Mouse (Mus musculus) E14TG2a.4 (cell line): ENCODE results near the gene Luc7l2.
A peak's percentile ranks its signal among the peaks of the same experiment; 100 is the strongest.
"Not testable (repeated sequence)": the region's sequence is repeated elsewhere in the genome, so short reads cannot be mapped to it uniquely, and the experiment has no call there.

Experiments
- H3K27me3 ChIP-seq: 2 replicates; pipeline ENCODE4 v1.6.1; 2014; ENCODE audit warnings: low read length, control low read depth; ENCODE audit not compliant: insufficient read depth
- H3K36me3 ChIP-seq: 2 replicates; pipeline ENCODE4 v1.6.1; 2014; ENCODE audit warnings: low read length, control low read depth; ENCODE audit not compliant: insufficient read depth
- H3K4me1 ChIP-seq: replicated peaks from 2 replicates; pipeline ENCODE4 v1.6.1; 2014; ENCODE audit warnings: low read depth, low read length, control low read depth
- H3K4me3 ChIP-seq: replicated peaks from 2 replicates; pipeline ENCODE4 v1.5.1; 2014; ENCODE audit warnings: mild to moderate bottlenecking, low read length
- H3K9me3 ChIP-seq: 2 replicates; pipeline ENCODE4 v1.6.1; 2014; ENCODE audit warnings: low read length, control low read depth
- CTCF ChIP-seq: conservative IDR thresholded peaks from 2 replicates; pipeline ENCODE4 v1.5.1; 2014; ENCODE audit warnings: low read length
- NANOG ChIP-seq: IDR thresholded peaks from 2 replicates; pipeline ENCODE4 v1.6.1; 2014; ENCODE audit warnings: borderline replicate concordance, low read length, mixed read lengths
- POU5F1 ChIP-seq: IDR thresholded peaks from 2 replicates; pipeline ENCODE4 v1.6.1; 2014; ENCODE audit warnings: low read length, borderline replicate concordance

Luc7l2 gene

DNA sequence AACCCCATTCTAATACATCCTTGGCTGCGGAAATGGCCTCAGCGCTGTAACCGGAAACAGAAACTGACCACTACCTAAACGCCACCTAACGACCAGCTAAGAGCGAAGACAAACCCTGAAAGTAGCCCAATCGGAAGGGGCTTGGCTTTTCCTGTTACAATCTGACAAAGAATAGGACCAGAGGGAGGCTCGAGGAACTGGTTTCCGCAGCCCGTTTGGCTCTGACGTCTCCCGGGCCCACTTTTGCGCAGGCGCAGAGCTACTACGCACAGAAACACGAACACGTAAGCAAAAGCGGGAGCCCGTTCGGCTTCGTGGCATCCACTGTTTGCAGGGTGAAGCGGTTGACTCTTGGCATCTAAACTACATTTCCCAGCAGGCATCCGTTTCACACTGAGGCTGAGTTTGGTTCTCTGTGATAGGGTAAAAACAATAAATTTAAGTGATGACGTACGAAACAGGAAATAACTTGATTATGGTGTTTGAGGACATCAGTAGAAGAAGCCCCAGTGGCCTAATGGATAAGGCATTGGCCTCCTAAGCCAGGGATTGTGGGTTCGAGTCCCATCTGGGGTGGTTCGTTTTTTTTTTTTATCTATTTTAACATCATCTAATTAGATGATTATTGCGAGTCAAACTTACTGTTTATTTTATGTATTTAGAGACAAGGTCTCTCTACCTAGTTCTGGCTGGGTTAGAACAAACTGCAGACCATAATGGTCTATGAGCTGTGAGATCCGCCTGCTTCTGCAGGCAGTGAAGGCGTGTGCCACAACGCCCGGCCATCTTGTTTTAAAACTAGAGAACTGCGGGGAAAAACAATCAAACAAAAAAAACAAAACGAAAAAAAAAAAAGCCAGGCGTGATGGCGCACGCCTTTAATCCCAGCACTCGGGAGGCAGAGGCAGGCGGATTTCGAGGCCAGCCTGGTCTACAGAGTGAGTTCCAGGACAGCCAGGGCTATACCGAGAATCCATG lies 17.4 kb upstream of the Luc7l2 start, which contains the start of gene Fmc1:
TSS of gene Fmc1 (plus strand) at position 75 of the 978 bp plus-strand sequence.
- peaks cover 2% of the 10 kb centered on the region; the same call in 1 of the 2 replicates for H3K36me3 ChIP-seq

DNA sequence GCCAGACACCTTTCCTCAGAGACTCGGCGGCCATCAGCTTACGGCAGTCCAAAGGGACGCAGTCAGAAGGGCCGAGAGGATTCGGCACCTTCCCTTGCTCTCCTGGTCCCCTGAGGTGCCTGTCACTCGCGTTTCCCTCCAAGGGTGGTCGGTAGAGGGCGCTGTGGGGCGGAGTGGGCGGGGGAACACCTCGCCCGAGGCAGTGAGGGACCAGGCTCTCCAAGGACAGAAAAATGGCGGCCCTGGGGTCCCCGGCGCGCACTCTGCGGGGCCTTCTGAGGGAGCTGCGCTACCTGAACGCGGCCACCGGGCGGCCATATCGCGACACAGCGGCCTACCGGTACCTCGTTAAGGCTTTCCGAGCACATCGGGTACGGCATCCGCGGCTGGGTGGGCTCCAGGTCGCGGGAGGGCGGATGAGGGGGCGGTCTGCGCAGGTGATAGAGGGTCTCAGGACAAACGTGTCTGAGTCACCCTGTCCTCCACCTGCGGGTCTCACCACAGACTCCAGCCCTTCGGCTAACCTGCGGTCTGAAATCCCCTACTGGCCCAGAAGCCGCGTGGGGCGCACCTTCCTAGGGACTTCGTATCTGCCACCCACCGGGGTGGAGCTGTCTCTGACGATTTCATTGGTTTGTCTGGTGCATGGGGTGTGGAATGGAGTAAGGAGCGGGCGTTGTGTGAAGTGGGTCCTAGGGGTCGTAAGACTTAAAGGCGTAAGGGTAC lies 16.3 kb upstream of the Luc7l2 start:
- TF ChIP-seq NANOG = no peak
- TF ChIP-seq CTCF = peak; percentile 72
- no peak for TF ChIP-seq POU5F1
- Histone ChIP-seq H3K36me3 (peaks cover 12% of the 10 kb centered on the region), H3K9me3 (no peaks in the 10 kb centered on the region), H3K27me3 (no peaks in the 10 kb centered on the region), H3K4me3 (peak overlapping the region; percentile 95), H3K4me1 (peaks cover 20% of the 10 kb centered on the region)

More for the DNA sequence above, 17.4 kb upstream of the Luc7l2 start, which contains the start of gene Fmc1:
- Histone ChIP-seq H3K4me3 (peak within 1 kb of the TSS; percentile 95), H3K4me1 (peaks cover 20% of the 10 kb centered on the region), H3K9me3 (no peaks in the 10 kb centered on the region), H3K27me3 (no peaks in the 10 kb centered on the region)
- TF ChIP-seq POU5F1 (no peak), NANOG (no peak), CTCF (no peak)

DNA sequence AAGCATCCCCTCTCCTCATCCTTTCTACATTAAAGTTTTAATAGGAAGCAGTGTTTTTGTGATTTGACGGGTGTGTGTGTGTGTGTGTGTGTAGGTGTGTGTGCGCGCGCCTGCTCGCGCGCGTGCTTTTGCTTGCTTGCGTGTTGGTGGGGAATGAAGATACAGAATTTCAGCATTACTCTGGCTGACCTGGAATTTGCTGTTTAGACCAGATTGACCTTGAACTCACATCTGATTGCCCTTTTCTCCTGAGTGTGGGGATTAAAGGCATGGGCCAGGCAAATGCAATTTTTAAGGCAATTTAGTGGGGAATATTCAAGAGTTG lies 15.8 kb upstream of the Luc7l2 start:
- H3K27me3 ChIP-seq = no peaks in the 10 kb centered on the region
- peaks cover 20% of the 10 kb centered on the region for H3K4me1 ChIP-seq
- TF ChIP-seq POU5F1 = no peak
- no peak for TF ChIP-seq NANOG
- peaks cover 15% of the 10 kb centered on the region for H3K36me3 ChIP-seq
- peak overlapping the region; percentile 95 for H3K4me3 ChIP-seq
- no peaks in the 10 kb centered on the region for H3K9me3 ChIP-seq

DNA sequence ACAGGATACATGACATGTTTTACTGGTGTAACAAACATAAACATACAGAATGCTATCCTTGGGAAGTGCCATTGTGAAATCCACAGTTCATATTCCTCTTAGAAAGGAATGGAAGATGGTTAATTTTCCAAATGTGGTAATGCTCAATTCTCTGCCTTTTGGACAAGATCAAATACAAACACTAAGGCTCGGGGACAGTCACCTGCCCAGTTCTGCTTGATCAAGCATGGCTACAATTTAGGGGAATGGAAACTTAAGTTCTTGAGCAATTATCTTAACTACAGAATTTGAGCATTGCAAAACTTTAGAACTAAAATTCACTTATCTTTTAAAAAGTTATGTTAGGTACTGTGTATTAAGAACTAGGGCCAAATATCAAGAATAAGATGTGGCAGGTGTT lies 15.3 kb upstream of the Luc7l2 start:
- Histone ChIP-seq H3K9me3 (no peaks in the 10 kb centered on the region), H3K27me3 (no peaks in the 10 kb centered on the region), H3K4me1 (peaks cover 20% of the 10 kb centered on the region), H3K36me3 (peaks cover 15% of the 10 kb centered on the region), H3K4me3 (peak overlapping the region; percentile 95)
- no peak for TF ChIP-seq POU5F1
- TF ChIP-seq CTCF = no peak
- TF ChIP-seq NANOG = no peak

DNA sequence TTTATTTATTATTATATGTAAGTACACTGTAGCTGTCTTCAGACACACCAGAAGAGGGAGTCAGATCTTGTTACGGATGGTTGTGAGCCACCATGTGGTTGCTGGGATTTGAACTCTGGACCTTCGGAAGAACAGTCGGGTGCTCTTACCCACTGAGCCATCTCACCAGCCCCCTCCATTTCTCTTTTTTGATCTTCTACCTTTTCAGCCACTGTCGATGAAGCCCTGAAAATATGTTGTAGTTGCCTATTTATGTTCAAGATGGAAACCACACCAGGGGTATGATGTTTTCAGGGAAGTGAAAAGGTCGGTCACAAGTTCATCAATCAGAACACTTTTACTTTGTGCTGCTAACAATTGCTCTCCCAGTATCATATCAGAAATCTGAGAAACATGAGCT lies 7.0 kb upstream of the Luc7l2 start:
- H3K27me3 ChIP-seq, H3K4me3 ChIP-seq, H3K9me3 ChIP-seq, H3K4me1 ChIP-seq, H3K36me3 ChIP-seq: not testable (repeated sequence)

DNA sequence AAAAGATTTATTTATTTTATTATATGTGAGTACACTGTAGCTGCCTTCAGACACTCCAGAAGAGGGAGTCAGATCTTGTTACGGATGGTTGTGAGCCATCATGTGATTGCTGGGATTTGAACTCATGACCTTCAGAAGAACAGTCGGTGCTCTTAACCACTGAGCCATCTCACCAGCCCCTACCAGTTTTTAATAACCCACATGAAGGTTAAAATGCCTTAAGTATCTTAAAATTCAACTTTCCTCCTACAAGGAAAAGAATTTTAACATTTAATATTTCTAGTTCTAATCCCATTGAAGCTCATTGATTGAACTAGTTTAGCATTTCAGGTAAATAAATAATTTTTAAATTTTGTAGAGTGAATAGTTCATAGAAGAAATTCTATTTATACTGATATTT lies 4.1 kb upstream of the Luc7l2 start:
- H3K36me3 ChIP-seq, H3K4me3 ChIP-seq, H3K9me3 ChIP-seq, H3K27me3 ChIP-seq: not testable (repeated sequence)
- H3K4me1 ChIP-seq = peaks cover 16% of the 10 kb centered on the region

DNA sequence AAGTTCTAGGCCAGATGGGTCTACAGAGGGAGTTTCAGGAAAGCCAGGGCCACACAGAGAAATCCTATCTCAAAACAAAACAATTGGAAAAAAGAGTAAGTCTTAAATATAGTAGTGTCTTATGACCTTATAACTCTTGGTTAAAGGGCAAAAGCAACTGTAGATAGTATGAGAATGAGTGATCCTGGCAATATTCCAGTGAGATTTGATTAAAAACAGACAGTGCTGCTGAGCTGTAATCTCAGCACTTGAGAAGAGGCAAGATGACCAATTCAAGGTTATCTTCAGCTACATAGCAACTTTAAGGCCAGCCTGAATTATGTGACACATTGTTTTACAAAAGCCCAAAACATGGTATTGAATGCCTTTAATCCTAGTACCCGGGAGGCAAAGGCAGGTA lies 3.4 kb upstream of the Luc7l2 start:
- no peak for TF ChIP-seq NANOG
- TF ChIP-seq CTCF = no peak
- TF ChIP-seq POU5F1 = no peak
- H3K4me3 ChIP-seq = no peak overlapping the region
- H3K36me3 ChIP-seq = no peaks in the 10 kb centered on the region
- peaks cover 16% of the 10 kb centered on the region for H3K4me1 ChIP-seq
- H3K27me3 ChIP-seq = no peaks in the 10 kb centered on the region
- no peaks in the 10 kb centered on the region for H3K9me3 ChIP-seq

DNA sequence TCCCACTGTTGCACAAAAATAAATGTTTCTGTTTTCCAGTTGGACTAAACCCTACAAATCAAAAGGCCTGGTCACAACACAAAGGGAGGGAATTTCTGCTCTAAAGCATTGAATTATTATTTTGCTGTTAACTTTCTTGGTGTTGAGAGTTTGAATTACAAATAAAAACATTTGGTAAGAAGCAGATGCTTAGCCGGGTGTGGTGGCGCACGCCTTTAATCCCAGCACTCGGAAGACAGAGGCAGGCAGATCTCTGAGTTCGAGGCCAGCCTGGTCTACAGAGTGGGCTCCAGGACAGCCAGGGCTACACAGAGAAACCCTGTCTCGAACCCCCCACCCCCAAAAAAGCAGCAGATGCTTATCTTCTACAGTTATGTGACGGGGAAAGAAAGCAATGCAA lies 2.5 kb upstream of the Luc7l2 start:
- H3K4me1 ChIP-seq = peaks cover 23% of the 10 kb centered on the region
- not testable (repeated sequence) for H3K9me3 ChIP-seq, H3K36me3 ChIP-seq, H3K27me3 ChIP-seq, H3K4me3 ChIP-seq

DNA sequence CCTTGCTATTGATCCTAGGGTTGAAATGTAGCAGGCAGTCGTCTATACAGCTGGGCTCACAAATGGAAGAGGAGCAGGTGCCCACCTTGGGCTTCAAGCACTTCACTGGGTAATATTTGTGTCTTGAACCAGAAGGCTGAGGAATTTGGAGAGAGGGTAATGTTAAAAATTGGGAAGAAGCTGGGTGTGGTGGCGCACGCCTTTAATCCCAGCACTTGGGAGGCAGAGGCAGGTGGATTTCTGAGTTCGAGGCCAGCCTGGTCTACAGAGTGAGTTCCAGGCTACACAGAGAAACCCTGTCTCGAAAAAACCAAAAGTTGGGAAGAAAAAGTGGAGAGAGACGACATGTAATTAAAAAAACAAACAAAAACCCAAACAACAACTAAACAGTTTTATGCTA lies 1.3 kb upstream of the Luc7l2 start:
- Histone ChIP-seq H3K36me3 (peaks cover 11% of the 10 kb centered on the region), H3K4me3 (peak overlapping the region; percentile 92), H3K4me1 (peaks cover 35% of the 10 kb centered on the region)
- H3K27me3 ChIP-seq, H3K9me3 ChIP-seq: not testable (repeated sequence)
